Mouse (Mus musculus): ENCODE data around the gene Plb1. TPM values are rescaled to one million over a fixed set of nuclear protein-coding genes. Genes with fewer than 3 reads are reported as not detected.
A peak's percentile ranks its signal among the peaks of the same experiment; 100 is the strongest.

Gene Plb1
- total and polyA plus RNA-seq, 2 experiments: under 0.01 to 0.02 TPM

- Histone ChIP-seq H3K79me2 (ENCODE audit: control insufficient read depth, insufficient read depth, low read length) (no peaks in the 10 kb centered on the region), H3K4me1 (ENCODE audit: control insufficient read depth, insufficient read depth, low read length) (peaks cover 4% of the 10 kb centered on the region), H3K4me3 (ENCODE audit: insufficient read depth, low read depth, low read length) (no peak overlapping the region), H3K27me3 (ENCODE audit: control insufficient read depth, insufficient read depth, low read length) (no peaks in the 10 kb centered on the region), H3K36me3 (ENCODE audit: control insufficient read depth, insufficient read depth, low read length) (no peaks in the 10 kb centered on the region), H3K9ac (ENCODE audit: low read depth, low read length) (no peak overlapping the region), H3K27ac (replicated peaks; ENCODE audit: insufficient read depth, low read depth, low read length) (no peak overlapping the region)
- TF ChIP-seq POLR2A (IDR thresholded peaks at IDR 0.05; ENCODE audit: extremely low read depth, insufficient read depth, low read length): no peak
- no peak for TF ChIP-seq CTCF (IDR thresholded peaks at IDR 0.05; ENCODE audit: low read depth, low read length)
- DNase-seq (ENCODE audit: extremely low read depth, low read depth, low spot score): no peak
- WGBS: 82% methylated on average over 4 of the region's 4 CpGs
Measured at GRCm38 (mm10) chr5:32194236-32194635, 38.3 kb upstream of the Plb1 start.

GRCm38 (mm10) chr5:32195857-32196609 lies 36.5 kb upstream of the Plb1 start:
- peak; percentile 73 for DNase-seq (ENCODE audit: extremely low read depth, low read depth, low spot score)
- H3K79me2 ChIP-seq (ENCODE audit: control insufficient read depth, insufficient read depth, low read length): no peaks in the 10 kb centered on the region
- H3K36me3 ChIP-seq (ENCODE audit: control insufficient read depth, insufficient read depth, low read length): no peaks in the 10 kb centered on the region
- no peak overlapping the region for H3K4me3 ChIP-seq (ENCODE audit: insufficient read depth, low read depth, low read length)
- H3K4me1 ChIP-seq (ENCODE audit: control insufficient read depth, insufficient read depth, low read length): peaks cover 4% of the 10 kb centered on the region
- whole genome bisulfite sequencing: 31% methylated on average over 12 of the region's 12 CpGs
- no peak overlapping the region for H3K27ac ChIP-seq (replicated peaks; ENCODE audit: insufficient read depth, low read depth, low read length)
- TF ChIP-seq POLR2A (IDR thresholded peaks at IDR 0.05; ENCODE audit: extremely low read depth, insufficient read depth, low read length): no peak
- no peak for TF ChIP-seq CTCF (IDR thresholded peaks at IDR 0.05; ENCODE audit: low read depth, low read length)
- no peaks in the 10 kb centered on the region for H3K27me3 ChIP-seq (ENCODE audit: control insufficient read depth, insufficient read depth, low read length)
- no peak overlapping the region for H3K9ac ChIP-seq (ENCODE audit: low read depth, low read length)

- Histone ChIP-seq H3K27ac (replicated peaks; ENCODE audit: insufficient read depth, low read depth, low read length) (no peak overlapping the region), H3K79me2 (ENCODE audit: control insufficient read depth, insufficient read depth, low read length) (no peaks in the 10 kb centered on the region), H3K27me3 (ENCODE audit: control insufficient read depth, insufficient read depth, low read length) (no peaks in the 10 kb centered on the region), H3K4me1 (ENCODE audit: control insufficient read depth, insufficient read depth, low read length) (peaks cover 4% of the 10 kb centered on the region), H3K9ac (ENCODE audit: low read depth, low read length) (no peak overlapping the region), H3K4me3 (ENCODE audit: insufficient read depth, low read depth, low read length) (no peak overlapping the region), H3K36me3 (ENCODE audit: control insufficient read depth, insufficient read depth, low read length) (no peaks in the 10 kb centered on the region)
- WGBS: 7% methylated on average over 4 of the region's 4 CpGs
- DNase-seq (ENCODE audit: extremely low read depth, low read depth, low spot score): peak; percentile 72
- peak; percentile 99 for TF ChIP-seq CTCF (IDR thresholded peaks at IDR 0.05; ENCODE audit: low read depth, low read length)
- no peak for TF ChIP-seq POLR2A (IDR thresholded peaks at IDR 0.05; ENCODE audit: extremely low read depth, insufficient read depth, low read length)
Measured at GRCm38 (mm10) chr5:32197698-32198097, 34.8 kb upstream of the Plb1 start.

- H3K27me3 ChIP-seq (ENCODE audit: control insufficient read depth, insufficient read depth, low read length): no peaks in the 10 kb centered on the region
- DNase-seq (ENCODE audit: extremely low read depth, low read depth, low spot score): no peak
- WGBS: 82% methylated on average over 3 of the region's 3 CpGs
- H3K4me3 ChIP-seq (ENCODE audit: insufficient read depth, low read depth, low read length): no peak overlapping the region
- no peak overlapping the region for H3K9ac ChIP-seq (ENCODE audit: low read depth, low read length)
- H3K79me2 ChIP-seq (ENCODE audit: control insufficient read depth, insufficient read depth, low read length): no peaks in the 10 kb centered on the region
- H3K27ac ChIP-seq (replicated peaks; ENCODE audit: insufficient read depth, low read depth, low read length): no peak overlapping the region
- no peaks in the 10 kb centered on the region for H3K36me3 ChIP-seq (ENCODE audit: control insufficient read depth, insufficient read depth, low read length)
- no peak for TF ChIP-seq POLR2A (IDR thresholded peaks at IDR 0.05; ENCODE audit: extremely low read depth, insufficient read depth, low read length)
- no peak for TF ChIP-seq CTCF (IDR thresholded peaks at IDR 0.05; ENCODE audit: low read depth, low read length)
- peaks cover 4% of the 10 kb centered on the region for H3K4me1 ChIP-seq (ENCODE audit: control insufficient read depth, insufficient read depth, low read length)
Measured at GRCm38 (mm10) chr5:32199136-32199535, 33.4 kb upstream of the Plb1 start.

- H3K27me3 ChIP-seq (ENCODE audit: control insufficient read depth, insufficient read depth, low read length): no peaks in the 10 kb centered on the region
- TF ChIP-seq CTCF (IDR thresholded peaks at IDR 0.05; ENCODE audit: low read depth, low read length) (no peak), POLR2A (IDR thresholded peaks at IDR 0.05; ENCODE audit: extremely low read depth, insufficient read depth, low read length) (no peak)
- no peak overlapping the region for H3K9ac ChIP-seq (ENCODE audit: low read depth, low read length)
- H3K4me3 ChIP-seq (ENCODE audit: insufficient read depth, low read depth, low read length): no peak overlapping the region
- no peaks in the 10 kb centered on the region for H3K79me2 ChIP-seq (ENCODE audit: control insufficient read depth, insufficient read depth, low read length)
- 94% methylated on average over 3 of the region's 3 CpGs for WGBS
- no peak overlapping the region for H3K27ac ChIP-seq (replicated peaks; ENCODE audit: insufficient read depth, low read depth, low read length)
- peaks cover 4% of the 10 kb centered on the region for H3K4me1 ChIP-seq (ENCODE audit: control insufficient read depth, insufficient read depth, low read length)
- H3K36me3 ChIP-seq (ENCODE audit: control insufficient read depth, insufficient read depth, low read length): no peaks in the 10 kb centered on the region
- DNase-seq (ENCODE audit: extremely low read depth, low read depth, low spot score): no peak
Measured at GRCm38 (mm10) chr5:32199594-32199993, 32.9 kb upstream of the Plb1 start.

- no peak overlapping the region for H3K9ac ChIP-seq (ENCODE audit: low read depth, low read length)
- H3K27me3 ChIP-seq (ENCODE audit: control insufficient read depth, insufficient read depth, low read length): no peaks in the 10 kb centered on the region
- H3K4me1 ChIP-seq (ENCODE audit: control insufficient read depth, insufficient read depth, low read length): no peaks in the 10 kb centered on the region; the same call in 1 of the 2 replicates
- no peak overlapping the region for H3K4me3 ChIP-seq (ENCODE audit: insufficient read depth, low read depth, low read length)
- 81% methylated on average over 4 of the region's 4 CpGs for WGBS
- no peaks in the 10 kb centered on the region for H3K79me2 ChIP-seq (ENCODE audit: control insufficient read depth, insufficient read depth, low read length)
- DNase-seq (ENCODE audit: extremely low read depth, low read depth, low spot score): no peak
- H3K27ac ChIP-seq (replicated peaks; ENCODE audit: insufficient read depth, low read depth, low read length): no peak overlapping the region
- peak; percentile 63 for TF ChIP-seq CTCF (IDR thresholded peaks at IDR 0.05; ENCODE audit: low read depth, low read length)
- TF ChIP-seq POLR2A (IDR thresholded peaks at IDR 0.05; ENCODE audit: extremely low read depth, insufficient read depth, low read length): no peak
- H3K36me3 ChIP-seq (ENCODE audit: control insufficient read depth, insufficient read depth, low read length): no peaks in the 10 kb centered on the region
Measured at GRCm38 (mm10) chr5:32204653-32205052, 27.9 kb upstream of the Plb1 start.

All from liver, adult 2 months (tissue).